Mouse (Mus musculus) embryonic facial prominence, embryonic 10.5 days (tissue): Measurements from ENCODE around the gene Cnksr1. TPM values are rescaled to one million over a fixed set of nuclear protein-coding genes. Genes with fewer than 3 reads are reported as not detected.

Experiments used
- DNase-seq: peaks from one replicate; pipeline ENCODE4 v3.0.0-alpha.2; 2017; ENCODE audit warnings: low spot score
- H3K27ac ChIP-seq: fragments of 300-500 bp; sonication (generic); replicated peaks from 2 replicates; pipeline ENCODE4 v1.5.1; 2016; ENCODE audit warnings: mild to moderate bottlenecking
- H3K27me3 ChIP-seq: fragments of 300-500 bp; sonication (generic); replicated peaks from 2 replicates; pipeline ENCODE4 v1.6.1; 2016; ENCODE audit warnings: low read depth, mild to moderate bottlenecking; ENCODE audit not compliant: poor library complexity, severe bottlenecking
- H3K36me3 ChIP-seq: fragments of 300-500 bp; sonication (generic); replicated peaks from 2 replicates; pipeline ENCODE4 v1.6.1; 2016; ENCODE audit warnings: mild to moderate bottlenecking, moderate library complexity
- H3K4me1 ChIP-seq: fragments of 300-500 bp; sonication (generic); 2 replicates; pipeline ENCODE4 v1.6.1; 2016
- H3K4me3 ChIP-seq: fragments of 300-500 bp; sonication (generic); 2 replicates; pipeline ENCODE4 v1.5.1; 2016; ENCODE audit warnings: mild to moderate bottlenecking, moderate library complexity
- H3K9me3 ChIP-seq: fragments of 300-500 bp; sonication (generic); 2 replicates; pipeline ENCODE4 v1.6.1; 2016; ENCODE audit warnings: mild to moderate bottlenecking
- WGBS: fragments of 180-500 bp; shearing (Covaris S2); methylation state at CpG from one replicate; pipeline ENCODE4 v1.1.7; 2016; 5-methylcytosine and 5-hydroxymethylcytosine counted together
- polyA plus RNA-seq: library from polyadenylated mRNA; unstranded; fragments of >200 nt; fragmentation: Nextera tagmentation; extraction: Ambion mirVana; gene quantifications from 2 replicates; pipeline ENCODE4 v1.2.1, GENCODE M21; 2016

Cnksr1 gene
- polyA plus RNA-seq, 1 experiment from 2014 or later, result 3.4 TPM

DNA sequence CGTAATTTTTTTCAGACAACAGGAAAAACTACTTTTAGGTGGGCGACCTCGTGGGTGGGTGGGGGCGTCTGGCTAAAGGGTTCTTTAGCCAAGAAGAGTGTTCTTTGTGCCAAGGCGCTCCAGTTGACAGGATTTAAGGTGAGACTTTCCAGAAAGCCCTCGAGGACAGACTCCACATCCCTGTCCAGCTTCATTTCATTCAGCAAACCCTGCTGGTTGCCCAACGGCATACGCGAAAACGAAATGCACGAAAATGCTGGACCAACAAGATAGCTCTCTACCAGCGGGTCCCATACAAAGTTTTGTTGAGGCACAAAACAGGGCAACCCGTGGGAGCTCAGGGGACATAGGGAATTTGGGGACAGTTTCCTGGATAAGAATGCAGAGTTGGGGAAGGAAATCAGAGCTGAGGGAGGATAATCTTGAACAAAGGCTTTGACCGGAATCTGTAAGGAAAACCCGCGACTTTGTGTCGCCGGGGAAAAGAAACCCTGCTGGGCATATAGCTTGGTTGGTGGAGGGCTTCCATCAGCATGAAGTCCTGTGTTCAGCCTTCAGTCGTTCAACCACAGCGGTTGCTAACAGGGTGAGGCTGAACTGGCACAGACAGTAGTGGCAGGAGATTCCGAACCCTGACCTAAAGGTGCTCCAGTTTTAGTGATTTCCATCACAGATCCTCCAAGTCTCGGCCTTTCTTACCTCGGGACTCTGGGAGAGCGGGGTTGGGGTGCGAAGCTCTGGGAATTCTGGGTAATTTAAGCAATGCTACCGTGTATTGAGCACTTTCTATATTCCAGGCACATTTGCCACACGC lies 12.1 kb upstream of the Cnksr1 start:
- H3K27ac ChIP-seq, result peak overlapping the region; percentile 65
- H3K9me3 ChIP-seq, result no peaks in the 10 kb centered on the region
- peaks cover 93% of the 10 kb centered on the region for H3K27me3 ChIP-seq
- peaks cover 82% of the 10 kb centered on the region for H3K4me1 ChIP-seq
- 5% methylated on average over 27 of the region's 27 CpGs for WGBS
- peak overlapping the region; percentile 63 for H3K4me3 ChIP-seq
- DNase-seq, result peak; percentile 45
- H3K36me3 ChIP-seq, result no peaks in the 10 kb centered on the region

DNA sequence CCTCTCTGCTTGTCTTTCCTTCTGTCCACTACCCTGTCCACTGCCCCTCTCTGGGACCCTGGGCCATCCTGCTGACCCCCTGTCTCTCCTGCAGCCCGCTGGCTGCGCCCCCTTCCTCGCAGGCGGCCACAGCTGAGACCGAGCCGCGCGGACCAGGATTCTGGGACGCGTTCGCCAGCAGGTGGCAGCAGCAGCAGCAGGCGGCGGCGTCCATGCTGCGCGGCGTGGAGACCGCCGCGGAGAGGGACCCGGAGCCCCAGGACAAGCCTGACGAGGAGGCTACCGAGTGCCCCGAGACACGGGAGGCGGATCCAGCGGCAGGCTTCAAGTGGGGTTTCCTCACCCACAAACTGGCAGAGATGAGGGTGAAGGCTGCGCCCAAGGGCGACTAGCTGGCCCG lies 11.5 kb upstream of the Cnksr1 start:
- under 1% methylated on average over 30 of the region's 30 CpGs for WGBS
- peaks cover 86% of the 10 kb centered on the region for H3K27me3 ChIP-seq
- peak overlapping the region; percentile 63 for H3K4me3 ChIP-seq
- peak; percentile 89 for DNase-seq
- H3K27ac ChIP-seq, result peak overlapping the region; percentile 65
- no peaks in the 10 kb centered on the region for H3K9me3 ChIP-seq
- H3K36me3 ChIP-seq, result no peaks in the 10 kb centered on the region
- H3K4me1 ChIP-seq, result peaks cover 82% of the 10 kb centered on the region

DNA sequence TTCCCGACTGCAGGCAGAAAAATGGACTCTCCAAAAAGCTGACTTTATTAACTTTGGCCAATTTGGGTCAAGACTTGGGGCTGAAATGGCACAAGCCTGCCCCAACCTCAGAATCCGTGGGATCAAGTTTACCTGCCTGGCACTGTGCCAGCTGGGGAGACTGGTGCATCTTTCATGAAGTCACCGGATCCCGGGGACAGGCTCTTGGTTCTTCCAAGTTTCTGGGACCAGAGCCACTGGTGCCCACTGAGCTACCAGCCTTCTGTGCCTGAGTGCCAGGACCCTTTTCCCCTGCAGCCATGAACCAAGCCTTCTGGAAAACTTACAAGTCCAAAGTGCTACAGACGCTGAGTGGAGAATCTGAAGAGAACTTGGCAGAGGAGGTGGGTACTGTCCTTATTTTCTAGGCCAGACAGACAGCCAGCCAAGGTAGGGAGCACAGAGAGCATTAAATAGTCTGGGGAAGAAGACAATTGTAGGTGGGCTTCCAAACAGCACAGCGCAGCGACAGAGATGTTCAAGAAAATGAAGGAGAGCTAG lies 8.6 kb upstream of the Cnksr1 start, which contains the start of gene Gm30191:
TSS of gene Gm30191 (plus strand) at position 217 of the 540 bp plus-strand sequence.
- Histone ChIP-seq H3K4me1 (peaks cover 66% of the 10 kb centered on the region), H3K9me3 (no peaks in the 10 kb centered on the region), H3K4me3 (peak within 1 kb of the TSS; percentile 76), H3K36me3 (peaks cover 15% of the 10 kb centered on the region), H3K27me3 (peaks cover 58% of the 10 kb centered on the region), H3K27ac (peak within 1 kb of the TSS; percentile 79)
- 77% methylated on average over 7 of the region's 7 CpGs for WGBS
- no peak for DNase-seq

DNA sequence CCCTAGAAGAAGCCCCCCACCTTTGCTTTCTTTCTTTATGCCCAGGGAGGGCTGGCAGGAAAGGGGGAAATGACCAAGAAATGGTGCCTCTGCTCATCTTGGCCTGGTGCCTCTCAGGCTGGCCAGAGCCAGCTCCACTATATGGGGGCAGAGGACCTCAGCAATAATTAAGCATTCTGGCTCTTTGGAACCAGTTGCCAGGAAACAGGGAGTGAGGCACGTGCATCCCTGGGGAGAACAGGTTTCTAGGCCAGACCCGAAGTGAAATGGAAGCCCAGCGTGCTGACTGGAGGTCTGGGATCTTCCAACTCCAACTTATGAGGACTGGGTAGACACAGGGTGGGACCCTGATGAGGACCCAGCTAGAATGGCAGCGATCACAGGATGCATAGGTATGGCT lies 8.1 kb upstream of the Cnksr1 start:
- Histone ChIP-seq H3K4me1 (peaks cover 61% of the 10 kb centered on the region), H3K27ac (peak overlapping the region; percentile 79; the same call in 1 of the 2 replicates), H3K27me3 (peaks cover 52% of the 10 kb centered on the region), H3K9me3 (no peaks in the 10 kb centered on the region), H3K36me3 (peaks cover 15% of the 10 kb centered on the region), H3K4me3 (peak overlapping the region; percentile 76; the same call in 1 of the 2 replicates)
- no peak for DNase-seq
- 39% methylated on average over 4 of the region's 4 CpGs for WGBS

DNA sequence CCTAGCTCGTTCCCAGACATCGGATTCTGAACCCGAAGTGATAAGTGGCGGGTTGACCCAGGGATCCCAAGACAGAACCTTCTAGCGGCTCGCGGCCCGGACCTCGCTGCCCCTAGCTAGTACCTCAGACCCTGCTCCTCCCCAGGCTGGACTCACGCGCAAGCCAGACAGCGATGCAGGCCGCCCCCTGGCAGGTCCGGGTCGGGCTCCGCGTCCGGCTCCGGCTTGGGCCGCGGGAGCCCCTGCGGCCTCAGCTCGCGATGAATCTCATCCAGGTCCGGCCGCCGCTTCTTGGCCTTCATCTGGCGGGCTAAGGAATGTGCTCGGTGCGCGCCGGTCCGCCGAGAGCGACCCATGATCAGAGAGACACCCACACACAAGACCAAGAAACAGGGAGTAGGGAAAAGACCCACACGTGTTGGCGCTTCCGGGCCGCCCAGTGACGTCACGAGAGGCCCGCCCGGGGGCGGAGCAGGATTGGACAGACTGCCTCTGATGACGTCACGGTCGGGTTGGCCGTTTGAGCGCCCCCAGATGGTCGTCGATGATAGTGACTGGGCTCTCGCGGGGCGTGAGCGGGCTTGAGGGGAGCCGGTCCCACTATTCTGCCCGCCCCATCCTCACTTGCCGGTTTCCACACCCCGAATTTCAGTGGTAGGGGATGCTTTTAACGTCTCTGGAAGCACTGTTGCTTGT lies 7.1 kb upstream of the Cnksr1 start, which contains the start of gene Zfp593:
TSS of gene Zfp593 (minus strand) at position 445 of the 696 bp plus-strand sequence.
- Histone ChIP-seq H3K4me3 (peak within 1 kb of the TSS; percentile 76), H3K4me1 (peaks cover 51% of the 10 kb centered on the region), H3K9me3 (no peaks in the 10 kb centered on the region), H3K27ac (peak within 1 kb of the TSS; percentile 79), H3K36me3 (peaks cover 15% of the 10 kb centered on the region), H3K27me3 (peaks cover 43% of the 10 kb centered on the region)
- DNase-seq, result peak; percentile 96
- WGBS, result under 1% methylated on average over 60 of the region's 60 CpGs

DNA sequence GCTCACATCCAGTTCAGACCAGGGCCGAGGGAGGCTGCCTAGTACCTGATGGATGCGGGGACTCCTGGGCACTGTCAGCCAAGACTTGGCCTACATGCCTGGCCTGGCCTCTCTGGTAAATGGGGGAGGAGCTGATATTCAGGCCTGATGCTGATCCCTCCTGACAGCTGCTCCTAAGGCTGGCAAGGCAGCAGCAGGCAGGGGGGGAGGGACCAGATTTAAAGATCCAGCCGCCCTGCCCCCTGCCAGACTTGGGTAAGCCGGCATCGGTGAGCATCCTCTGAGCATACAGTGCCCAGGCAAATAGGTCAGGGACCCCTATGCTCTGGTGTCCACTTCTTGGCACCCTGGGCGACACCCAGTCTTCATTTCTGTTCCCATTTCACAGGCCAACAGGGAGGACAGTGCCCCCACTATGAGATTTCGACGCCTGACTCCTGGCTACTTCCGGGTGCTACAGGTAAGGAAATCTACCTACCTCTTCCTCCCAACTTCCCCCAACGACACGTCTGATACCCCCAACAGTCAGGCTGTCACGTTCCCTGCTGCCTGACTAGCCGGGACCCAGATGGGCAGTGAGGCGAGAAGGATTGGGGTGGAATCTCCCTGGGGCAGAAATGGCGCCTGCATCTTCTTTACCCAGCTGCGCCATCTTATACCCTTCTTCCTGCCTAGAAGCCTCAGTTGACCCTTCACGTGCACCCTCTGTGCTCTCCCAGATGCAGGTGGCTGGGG lies 5.5 kb upstream of the Cnksr1 start, which contains the start of gene E130218I03Rik:
TSS of gene E130218I03Rik (plus strand) at position 147 of the 735 bp plus-strand sequence.
- H3K27me3 ChIP-seq, result peaks cover 30% of the 10 kb centered on the region
- H3K4me3 ChIP-seq, result peak within 1 kb of the TSS; percentile 76
- DNase-seq, result no peak
- no peaks in the 10 kb centered on the region for H3K9me3 ChIP-seq
- peaks cover 40% of the 10 kb centered on the region for H3K4me1 ChIP-seq
- H3K36me3 ChIP-seq, result peaks cover 15% of the 10 kb centered on the region
- WGBS, result 85% methylated on average over 17 of the region's 17 CpGs
- no peak within 1 kb of the TSS for H3K27ac ChIP-seq

DNA sequence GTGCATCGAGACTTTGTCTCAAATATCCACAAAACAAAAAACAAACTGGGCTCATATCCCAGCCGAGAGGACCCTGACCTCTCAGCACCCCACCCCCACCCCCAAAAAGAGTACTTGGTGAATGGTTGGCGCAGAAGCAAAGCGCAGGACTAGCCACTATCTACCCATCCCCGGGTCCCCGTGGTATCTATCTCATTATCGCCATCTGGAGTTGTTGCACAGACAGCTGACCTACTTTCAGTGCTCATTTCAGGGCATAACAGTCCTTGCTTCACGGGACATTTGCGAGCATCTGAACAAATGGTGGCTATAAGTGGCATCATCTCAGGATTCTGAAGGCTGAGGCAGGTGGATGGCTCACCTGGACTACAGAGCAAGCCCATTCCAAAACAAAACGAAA lies 487 bp upstream of the Cnksr1 start:
- no peak for DNase-seq
- 14% methylated on average over 10 of the region's 10 CpGs for WGBS
- Histone ChIP-seq H3K27ac (no peak overlapping the region), H3K4me3 (peak overlapping the region; percentile 49), H3K27me3 (peaks cover 36% of the 10 kb centered on the region), H3K36me3 (peaks cover 11% of the 10 kb centered on the region), H3K9me3 (no peaks in the 10 kb centered on the region), H3K4me1 (peaks cover 18% of the 10 kb centered on the region)

DNA sequence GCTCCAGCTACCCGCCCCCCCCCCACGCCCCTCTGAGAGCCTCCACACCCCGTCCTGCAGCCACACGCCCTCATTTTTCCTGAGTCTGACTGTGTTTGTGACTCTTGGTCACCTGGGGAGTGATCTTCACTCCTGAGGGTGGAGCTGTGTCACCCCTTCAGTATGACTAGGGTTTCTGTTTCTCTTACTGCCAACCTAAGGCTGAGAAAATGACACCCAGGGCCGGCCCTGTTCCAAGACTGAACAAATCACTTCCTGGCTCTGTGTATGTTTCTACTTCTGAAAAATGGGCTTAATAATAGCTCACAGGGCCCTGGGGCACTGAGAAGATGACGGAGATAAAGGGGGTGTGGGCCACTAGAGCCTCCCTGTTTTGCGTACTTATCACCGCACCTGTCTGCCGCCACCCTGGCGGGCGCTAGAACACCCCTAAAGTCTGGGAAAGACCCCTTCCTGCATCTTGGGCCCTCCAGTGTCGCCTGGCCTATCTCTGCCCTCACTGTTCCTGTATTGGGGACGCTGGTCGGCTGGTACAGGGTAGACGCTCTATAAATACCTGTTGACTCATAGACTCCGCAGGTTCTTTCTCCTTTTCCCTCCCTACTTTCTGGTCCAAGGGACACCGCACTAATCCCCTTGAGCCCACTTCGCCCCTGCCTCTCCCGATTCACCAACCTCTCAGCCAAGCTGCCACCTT lies 469 bp downstream of the Cnksr1 start:
- Histone ChIP-seq H3K36me3 (0 out of 2 replicates have a peak, but pooled peaks cover 2% of the 10 kb centered on the region), H3K4me1 (peaks cover 14% of the 10 kb centered on the region), H3K4me3 (peak overlapping the region; percentile 49), H3K27me3 (peaks cover 36% of the 10 kb centered on the region), H3K27ac (no peak overlapping the region), H3K9me3 (no peaks in the 10 kb centered on the region)
- 20% methylated on average over 19 of the region's 19 CpGs for WGBS
- no peak for DNase-seq

DNA sequence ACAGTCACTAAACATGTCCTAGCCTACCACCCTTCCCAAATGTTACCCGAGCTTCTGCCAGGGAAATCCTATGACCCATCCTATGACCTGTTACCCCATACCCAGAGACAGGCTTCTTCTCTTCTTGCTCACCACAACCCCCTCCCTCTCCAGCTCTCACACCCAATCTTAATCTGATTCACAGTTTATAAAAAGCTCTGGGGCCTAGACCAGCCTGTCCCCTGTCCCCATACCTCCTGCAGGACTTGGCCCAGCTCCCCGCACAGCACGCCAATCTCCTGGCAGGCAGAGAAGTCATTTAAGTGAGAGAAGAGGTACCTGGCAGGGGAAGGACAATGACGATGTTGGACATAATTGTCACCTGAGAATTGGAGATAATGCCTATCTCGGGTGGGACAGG lies 3.3 kb downstream of the Cnksr1 start:
- H3K4me3 ChIP-seq, result no peak overlapping the region
- DNase-seq, result no peak
- peaks cover 22% of the 10 kb centered on the region for H3K4me1 ChIP-seq

DNA sequence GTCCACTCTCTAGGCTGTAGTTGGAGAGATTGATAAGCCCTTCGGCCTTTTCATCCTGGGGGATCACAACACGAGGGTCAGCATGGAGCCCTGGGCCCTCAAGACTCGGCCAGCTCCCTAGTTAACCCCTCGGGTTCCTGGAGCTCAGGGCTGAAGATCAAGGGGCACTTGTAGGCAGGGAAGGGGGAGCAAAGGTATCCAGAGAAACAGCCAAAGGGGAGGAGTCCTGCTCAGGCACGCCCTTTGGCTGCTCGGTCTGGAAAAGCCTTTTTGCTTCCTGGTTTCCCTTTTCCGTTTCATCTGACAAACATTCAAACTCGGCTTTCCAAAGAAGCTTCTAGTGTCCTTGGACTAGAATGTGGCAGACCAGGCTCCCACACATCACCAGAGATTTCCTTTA lies 7.8 kb downstream of the Cnksr1 start:
- H3K27ac ChIP-seq, result no peak overlapping the region
- WGBS, result 43% methylated on average over 8 of the region's 8 CpGs

More for the DNA sequence above, 3.3 kb downstream of the Cnksr1 start:
- Histone ChIP-seq H3K9me3 (no peaks in the 10 kb centered on the region), H3K36me3 (no peaks in the 10 kb centered on the region), H3K27ac (no peak overlapping the region), H3K27me3 (peaks cover 36% of the 10 kb centered on the region)
- WGBS, result 82% methylated on average over 5 of the region's 5 CpGs

DNA sequence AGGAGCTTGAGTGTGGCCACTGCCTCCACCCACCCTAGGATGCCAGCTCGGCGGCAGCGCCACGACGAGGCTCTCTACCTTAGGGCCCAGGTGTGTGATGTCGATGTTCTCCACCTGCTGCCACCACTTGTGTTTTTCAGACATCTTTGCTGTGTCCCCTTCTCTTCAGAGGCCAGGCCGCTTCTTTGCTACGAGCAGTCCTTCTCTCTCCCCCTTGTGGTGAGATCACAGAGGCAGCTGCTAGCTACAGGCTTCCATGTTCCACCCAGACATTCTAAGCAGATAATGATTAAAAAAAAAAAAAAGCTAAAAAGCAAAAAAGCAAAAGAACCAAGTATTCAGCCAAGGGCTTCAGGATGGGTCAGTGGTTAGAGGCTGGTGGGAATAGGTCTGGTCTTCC lies 11.0 kb downstream of the Cnksr1 start, which contains the start of gene Catsper4:
TSS of gene Catsper4 (minus strand) at position 190 of the 400 bp plus-strand sequence.
- Histone ChIP-seq H3K36me3 (no peaks in the 10 kb centered on the region), H3K27ac (no peak within 1 kb of the TSS), H3K4me1 (peaks cover 23% of the 10 kb centered on the region), H3K27me3 (no peaks in the 10 kb centered on the region), H3K9me3 (no peaks in the 10 kb centered on the region), H3K4me3 (no peak within 1 kb of the TSS)
- 70% methylated on average over 8 of the region's 8 CpGs for WGBS
- no peak for DNase-seq

More for the DNA sequence above, 7.8 kb downstream of the Cnksr1 start:
- H3K4me1 ChIP-seq, result peaks cover 21% of the 10 kb centered on the region
- H3K4me3 ChIP-seq, result no peak overlapping the region
- no peaks in the 10 kb centered on the region for H3K36me3 ChIP-seq
- DNase-seq, result no peak
- no peaks in the 10 kb centered on the region for H3K9me3 ChIP-seq
- H3K27me3 ChIP-seq, result 0 out of 2 replicates have a peak, but pooled peaks cover 2% of the 10 kb centered on the region
